Mouse (Mus musculus) myocyte (in vitro differentiated cells): Measurements from ENCODE around the gene Ppil3. TPM values are rescaled to one million over a fixed set of nuclear protein-coding genes. Genes with fewer than 3 reads are reported as not detected.

ENCODE experiments used
- H3K27me3 ChIP-seq: one replicate; pipeline ENCODE4 v1.6.1; 2011; ENCODE audit not compliant: control insufficient read depth, insufficient read depth, insufficient read length
- H3K36me3 ChIP-seq: one replicate; pipeline ENCODE4 v1.6.1; 2011; ENCODE audit not compliant: control insufficient read depth, insufficient read depth
- H3K4me2 ChIP-seq: one replicate; pipeline ENCODE4 v1.6.1; 2011; ENCODE audit warnings: low read depth, control low read depth
- H3K4me3 ChIP-seq: one replicate; pipeline ENCODE4 v1.5.1; 2011; ENCODE audit warnings: mild to moderate bottlenecking, control low read depth, moderate library complexity
- H3K79me2 ChIP-seq: one replicate; pipeline ENCODE4 v1.6.1; 2011; ENCODE audit not compliant: control insufficient read depth, insufficient read depth
- H3ac ChIP-seq: one replicate; pipeline ENCODE4 v1.6.1; 2011; ENCODE audit not compliant: control insufficient read depth, insufficient read length
- CEBPB ChIP-seq: IDR thresholded peaks from 2 replicates; pipeline ENCODE4 v1.6.1; 2011; ENCODE audit warnings: mild to moderate bottlenecking, moderate library complexity; ENCODE audit not compliant: poor library complexity, insufficient read depth, severe bottlenecking
- E2F4 ChIP-seq: IDR thresholded peaks from one replicate; pipeline ENCODE4 v1.6.1; 2011; ENCODE audit warnings: mild to moderate bottlenecking, control low read depth, moderate library complexity; ENCODE audit not compliant: insufficient read depth
- MAX ChIP-seq: IDR thresholded peaks from one replicate; pipeline ENCODE4 v1.6.1; 2011; ENCODE audit warnings: low read depth, mild to moderate bottlenecking, control low read depth
- MYOD1 ChIP-seq, 3 experiments: IDR thresholded peaks; one replicate each; pipeline ENCODE4 v1.6.1; 2011; ENCODE audit warnings: control low read depth in 2 of 3, low read depth in 2 of 3, mild to moderate bottlenecking in 2 of 3, moderate library complexity in 1 of 3; ENCODE audit not compliant: insufficient read length in 2 of 3, control insufficient read depth in 1 of 3
- MYOG ChIP-seq, 3 experiments: IDR thresholded peaks; one replicate each; pipeline ENCODE4 v1.6.1; 2011; ENCODE audit warnings: control low read depth in 2 of 3, low read depth in 2 of 3, mild to moderate bottlenecking in 2 of 3; ENCODE audit not compliant: insufficient read length in 2 of 3, control insufficient read depth in 1 of 3, insufficient read depth in 1 of 3
- POLR2A ChIP-seq: IDR thresholded peaks from one replicate; pipeline ENCODE4 v1.6.1; 2011; ENCODE audit warnings: low read depth, mild to moderate bottlenecking, control low read depth, moderate library complexity; ENCODE audit not compliant: insufficient read length
- POLR2AphosphoS2 ChIP-seq: IDR thresholded peaks from one replicate; pipeline ENCODE4 v1.6.1; 2011; ENCODE audit warnings: low read depth, control low read depth; ENCODE audit not compliant: insufficient read length
- REST ChIP-seq: IDR thresholded peaks from one replicate; pipeline ENCODE4 v1.6.1; 2011; ENCODE audit warnings: mild to moderate bottlenecking, control low read depth, moderate library complexity; ENCODE audit not compliant: insufficient read depth, insufficient read length
- SRF ChIP-seq: IDR thresholded peaks from one replicate; pipeline ENCODE4 v1.6.1; 2011; ENCODE audit warnings: low read depth; ENCODE audit not compliant: control insufficient read depth, insufficient read length
- TCF12 ChIP-seq: IDR thresholded peaks from one replicate; pipeline ENCODE4 v1.6.1; 2011; ENCODE audit warnings: mild to moderate bottlenecking, control low read depth; ENCODE audit not compliant: poor library complexity, insufficient read depth, severe bottlenecking
- TCF3 ChIP-seq: IDR thresholded peaks from one replicate; pipeline ENCODE4 v1.6.1; 2011; ENCODE audit warnings: low read depth, control low read depth; ENCODE audit not compliant: insufficient read length
- USF1 ChIP-seq: IDR thresholded peaks from one replicate; pipeline ENCODE4 v1.6.1; 2011; ENCODE audit warnings: low read depth, mild to moderate bottlenecking, control low read depth, moderate library complexity
- polyA plus RNA-seq: library from polyadenylated mRNA; unstranded; fragments of >200 nt; fragmentation: generic; extraction: Trizol; gene quantifications from one replicate; pipeline ENCODE4 v1.2.1, GENCODE M21; 2012; ENCODE audit warnings: missing spikeins

The Ppil3 gene
- polyA plus RNA-seq, 1 experiment: 45.8 TPM

DNA sequence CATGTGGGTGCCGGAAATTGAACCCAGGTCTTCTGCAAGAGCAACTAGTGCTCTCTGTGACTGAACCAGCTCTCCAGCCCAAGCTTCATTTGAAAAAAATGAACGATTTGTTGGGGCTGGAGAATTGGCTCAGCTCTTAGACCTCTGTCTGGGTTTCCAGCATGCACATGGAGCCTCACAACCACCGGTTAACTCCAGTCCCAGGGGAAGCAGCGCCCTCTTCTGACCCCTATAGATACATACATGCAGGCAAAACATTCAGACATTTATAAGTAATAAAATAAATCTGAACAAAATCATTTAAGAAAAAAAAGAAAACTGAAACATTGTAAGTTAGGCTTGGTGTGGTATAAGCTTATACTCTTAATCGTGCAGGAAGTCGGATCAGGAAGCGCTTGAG, 3.1 kb upstream of the Ppil3 start:
- Histone ChIP-seq H3K27me3 (no peaks in the 10 kb centered on the region), H3K79me2 (peaks cover 42% of the 10 kb centered on the region), H3K4me3 (no peak overlapping the region), H3K4me2 (no peak overlapping the region), H3ac (no peak overlapping the region), H3K36me3 (peaks cover 20% of the 10 kb centered on the region)
- TF ChIP-seq MYOG (IDR thresholded peaks at IDR 0.05; ENCODE audit: control insufficient read depth in 1 of 3, insufficient read depth in 1 of 3, insufficient read length in 2 of 3, low read depth in 2 of 3) (no peak), REST (no peak)

DNA sequence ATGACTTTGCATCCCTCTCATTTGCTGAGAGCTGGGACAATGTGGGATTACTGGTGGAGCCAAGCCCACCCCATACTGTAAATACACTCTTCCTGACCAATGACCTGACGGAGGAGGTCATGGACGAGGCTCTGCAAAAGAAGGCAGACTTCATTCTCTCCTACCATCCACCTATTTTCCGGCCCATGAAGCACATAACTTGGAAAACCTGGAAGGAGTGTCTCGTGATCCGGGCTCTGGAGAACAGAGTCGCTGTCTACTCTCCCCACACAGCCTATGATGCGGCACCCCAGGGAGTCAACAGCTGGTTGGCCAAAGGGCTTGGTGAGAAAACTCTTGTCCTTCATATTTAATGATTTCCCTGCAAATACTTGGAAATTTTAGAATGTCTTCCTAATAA, 2.5 kb upstream of the Ppil3 start:
- Histone ChIP-seq H3K79me2 (peaks cover 42% of the 10 kb centered on the region), H3ac (no peak overlapping the region), H3K36me3 (peaks cover 14% of the 10 kb centered on the region), H3K4me3 (no peak overlapping the region), H3K27me3 (no peaks in the 10 kb centered on the region), H3K4me2 (no peak overlapping the region)
- TF ChIP-seq CEBPB (no peak), TCF12 (no peak)

DNA sequence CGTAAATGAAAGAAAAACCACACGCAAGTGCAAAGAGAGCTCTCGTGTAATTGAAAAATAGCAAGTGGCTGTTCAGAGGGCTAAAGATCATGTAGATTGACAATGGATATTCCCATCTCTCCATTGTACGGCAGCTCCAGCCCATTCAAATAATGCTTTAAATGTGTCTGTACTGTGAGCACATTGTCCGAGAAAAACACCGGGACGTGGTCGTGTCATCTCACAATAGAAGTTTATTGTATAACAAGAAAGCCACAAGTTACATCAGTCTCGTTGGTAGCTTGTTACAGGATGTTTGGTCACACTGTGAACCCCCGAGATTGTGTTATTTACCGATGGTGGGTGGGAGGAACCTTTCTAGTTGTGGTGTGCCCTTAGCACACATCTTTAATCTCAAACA, 575 bp upstream of the Ppil3 start:
- Histone ChIP-seq H3K4me2 (peak overlapping the region; percentile 78), H3K27me3 (no peaks in the 10 kb centered on the region), H3ac (peak overlapping the region; percentile 64), H3K36me3 (peaks cover 9% of the 10 kb centered on the region), H3K79me2 (peaks cover 42% of the 10 kb centered on the region), H3K4me3 (peak overlapping the region; percentile 93)
- TF ChIP-seq TCF12 (no peak), SRF (no peak), POLR2A (no peak), MYOD1 (IDR thresholded peaks at IDR 0.05; ENCODE audit: control insufficient read depth in 1 of 3, insufficient read length in 2 of 3, low read depth in 2 of 3) (no peak), TCF3 (no peak), E2F4 (no peak), USF1 (no peak), POLR2AphosphoS2 (no peak), REST (no peak), MAX (no peak), MYOG (IDR thresholded peaks at IDR 0.05; ENCODE audit: control insufficient read depth in 1 of 3, insufficient read depth in 1 of 3, insufficient read length in 2 of 3, low read depth in 2 of 3) (no peak)

DNA sequence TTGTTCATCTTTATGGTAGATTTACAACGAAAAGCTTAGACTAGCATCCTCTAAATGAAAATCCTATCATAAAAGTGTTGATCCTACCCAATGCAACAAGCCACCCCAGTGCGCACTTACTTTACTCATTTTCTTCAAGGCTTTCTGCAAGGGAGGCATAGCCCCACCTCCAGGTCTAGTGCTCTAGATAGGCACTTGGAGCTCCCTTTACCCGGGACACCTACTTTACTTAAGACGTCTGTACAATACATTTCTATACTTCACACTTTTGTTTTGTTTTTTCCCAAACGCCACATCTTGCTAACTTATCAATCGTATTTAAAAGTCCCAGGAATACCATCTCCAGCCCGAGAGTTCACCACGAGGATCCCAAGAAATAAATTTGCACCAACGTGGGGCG, 595 bp downstream of the Ppil3 start:
- no peak for TF ChIP-seq REST
- no peak for TF ChIP-seq TCF12
- TF ChIP-seq USF1: no peak
- no peak for TF ChIP-seq MYOD1 (IDR thresholded peaks at IDR 0.05; ENCODE audit: control insufficient read depth in 1 of 3, insufficient read length in 2 of 3, low read depth in 2 of 3)
- no peak for TF ChIP-seq TCF3
- TF ChIP-seq POLR2A: no peak
- TF ChIP-seq SRF: no peak
- no peak for TF ChIP-seq CEBPB
- no peak for TF ChIP-seq MYOG (IDR thresholded peaks at IDR 0.05; ENCODE audit: control insufficient read depth in 1 of 3, insufficient read depth in 1 of 3, insufficient read length in 2 of 3, low read depth in 2 of 3)
- no peak for TF ChIP-seq POLR2AphosphoS2
- no peak for TF ChIP-seq MAX
- no peak for TF ChIP-seq E2F4
- peaks cover 37% of the 10 kb centered on the region for H3K79me2 ChIP-seq
- H3K4me2 ChIP-seq: peak overlapping the region; percentile 85
- H3K4me3 ChIP-seq: peak overlapping the region; percentile 93
- peak overlapping the region; percentile 64 for H3ac ChIP-seq
- H3K27me3 ChIP-seq: no peaks in the 10 kb centered on the region
- H3K36me3 ChIP-seq: peaks cover 9% of the 10 kb centered on the region

DNA sequence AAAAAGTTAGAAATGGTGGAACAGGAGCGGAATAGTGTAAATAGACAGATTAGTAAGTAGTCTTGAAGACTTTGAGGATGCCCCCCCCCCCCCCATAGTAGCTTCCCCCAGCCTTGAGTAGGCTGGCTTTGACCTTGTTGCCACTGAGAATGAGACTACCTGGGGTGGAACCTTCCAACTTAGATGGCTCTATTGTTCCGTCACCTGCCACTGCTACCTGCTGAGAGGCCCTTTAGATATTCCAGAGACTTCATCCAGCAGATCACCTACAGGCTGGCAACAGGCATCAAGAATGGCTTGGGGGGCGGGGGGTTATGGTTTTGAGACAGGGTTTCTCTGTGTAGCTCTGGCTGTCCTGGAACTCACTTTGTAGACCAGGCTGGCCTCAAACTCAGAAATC, 20.7 kb downstream of the Ppil3 start:
- Histone ChIP-seq H3ac (no peak overlapping the region), H3K4me3 (no peak overlapping the region), H3K4me2 (peak overlapping the region; percentile 45), H3K79me2 (peaks cover 41% of the 10 kb centered on the region), H3K27me3 (no peaks in the 10 kb centered on the region), H3K36me3 (peaks cover 23% of the 10 kb centered on the region)
- TF ChIP-seq USF1 (no peak), CEBPB (no peak), SRF (no peak), MAX (no peak), MYOD1 (IDR thresholded peaks at IDR 0.05; ENCODE audit: control insufficient read depth in 1 of 3, insufficient read length in 2 of 3, low read depth in 2 of 3) (no peak), REST (no peak), TCF12 (no peak), E2F4 (no peak), POLR2AphosphoS2 (no peak), MYOG (IDR thresholded peaks at IDR 0.05; ENCODE audit: control insufficient read depth in 1 of 3, insufficient read depth in 1 of 3, insufficient read length in 2 of 3, low read depth in 2 of 3) (no peak), POLR2A (no peak), TCF3 (no peak)
